Mouse (Mus musculus): ENCODE measurements around the gene Fgfr2. TPM values are rescaled to one million over a fixed set of nuclear protein-coding genes. Genes with fewer than 3 reads are reported as not detected.

The Fgfr2 gene
- polyA plus RNA-seq, 3 experiments from 2014 or later = 0.27 TPM; not detected in 2

GRCm38 (mm10) chr7:130319799-130320556 is 2803.2 kb downstream of the Fgfr2 start:
- ATAC-seq = no peak

GRCm38 (mm10) chr7:130316294-130316693 is 2806.9 kb downstream of the Fgfr2 start:
- no peak for ATAC-seq

GRCm38 (mm10) chr7:130315221-130315620 is 2807.9 kb downstream of the Fgfr2 start:
- ATAC-seq = no peak

- no peak for ATAC-seq
Observed at GRCm38 (mm10) chr7:130314658-130315057, 2808.5 kb downstream of the Fgfr2 start.

- ATAC-seq = no peak
Observed at GRCm38 (mm10) chr7:130311362-130311761, 2811.8 kb downstream of the Fgfr2 start.

- no peak for ATAC-seq
Observed at GRCm38 (mm10) chr7:130309180-130309579, 2814.0 kb downstream of the Fgfr2 start.

- ATAC-seq = no peak
Observed at GRCm38 (mm10) chr7:130307036-130307435, 2816.1 kb downstream of the Fgfr2 start.

- no peak for ATAC-seq
Observed at GRCm38 (mm10) chr7:130304642-130305041, 2818.5 kb downstream of the Fgfr2 start.

GRCm38 (mm10) chr7:130303464-130303863 is 2819.7 kb downstream of the Fgfr2 start:
- no peak for ATAC-seq

GRCm38 (mm10) chr7:130300606-130301005 is 2822.5 kb downstream of the Fgfr2 start:
- ATAC-seq = no peak

GRCm38 (mm10) chr7:130298926-130299594 is 2824.1 kb downstream of the Fgfr2 start:
- no peak for ATAC-seq

GRCm38 (mm10) chr7:130291179-130291578 is 2832.0 kb downstream of the Fgfr2 start:
- no peak for ATAC-seq

- no peak for ATAC-seq
Observed at GRCm38 (mm10) chr7:130289428-130289790, 2833.7 kb downstream of the Fgfr2 start.

- ATAC-seq = no peak
Observed at GRCm38 (mm10) chr7:130288719-130289427, 2834.3 kb downstream of the Fgfr2 start.

GRCm38 (mm10) chr7:130288248-130288647 is 2834.9 kb downstream of the Fgfr2 start:
- no peak for ATAC-seq

- no peak for ATAC-seq
Observed at GRCm38 (mm10) chr7:130278738-130279705, 2844.1 kb downstream of the Fgfr2 start.

- ATAC-seq = no peak
Observed at GRCm38 (mm10) chr7:130278000-130278737, 2845.0 kb downstream of the Fgfr2 start.

- no peak for ATAC-seq
Observed at GRCm38 (mm10) chr7:130273265-130273664, 2849.9 kb downstream of the Fgfr2 start.

- ATAC-seq = no peak
Observed at GRCm38 (mm10) chr7:130270807-130271206, 2852.3 kb downstream of the Fgfr2 start.

- no peak for ATAC-seq
Observed at GRCm38 (mm10) chr7:130269124-130269867, 2853.9 kb downstream of the Fgfr2 start.

- ATAC-seq = no peak
Observed at GRCm38 (mm10) chr7:130267099-130267498, 2856.1 kb downstream of the Fgfr2 start.

All from inflammation-experienced regulatory T-cells, adult 6 months (primary cell).